Comparison of ENCODE assay signal across 8 mouse cellular contexts in genomic region chr5:137720558-137721164, GRCm38 (mm10). TPM values are rescaled to one million over a fixed set of nuclear protein-coding genes. Genes with fewer than 3 reads are reported as not detected.
DNase-seq lines count a peak whose midpoint lies in the region; ATAC-seq and TF ChIP-seq lines count a peak whose summit lies in the region.
"Not testable (repeated sequence)": the region's sequence is repeated elsewhere in the genome, so short reads cannot be mapped to it uniquely, and the experiment has no call there.

No protein-coding gene starts in this region.

- 25% methylated on average over 11 of the region's 16 CpGs for WGBS in forebrain, embryonic 10.5 days
- WGBS in kidney, adult 2 months, result 7% methylated on average over 11 of the region's 16 CpGs
- 10% methylated on average over 11 of the region's 16 CpGs for WGBS in limb, embryonic 15.5 days
- 7% methylated on average over 10 of the region's 16 CpGs for WGBS in spleen, adult 2 months

- not testable (repeated sequence) for H3K36me3 ChIP-seq in forebrain, embryonic 10.5 days (replicated peaks); kidney, adult 2 months (ENCODE audit: control insufficient read depth, insufficient read depth, low read length); limb, embryonic 15.5 days; spleen, adult 2 months (ENCODE audit: control insufficient read depth, insufficient read depth, low read length)

- peak; percentile 34 for DNase-seq in ZHBTc4 (ENCODE audit: low read depth, low spot score)
- DNase-seq in forebrain, embryonic 10.5 days (ENCODE audit: extremely low spot score, low spot score), result not testable (repeated sequence)
- peak; percentile 59 for DNase-seq in heart, postnatal 4 days
- DNase-seq in kidney, adult 2 months, result peak; percentile 77
- DNase-seq in lung, postnatal 25 days (ENCODE audit: low spot score), result peak; percentile 44
- peak in 1 of 2 experiments; percentile 50 for DNase-seq in spleen, adult 2 months (ENCODE audit: low read depth in 1 of 2, low spot score in 2 of 2)
- peak; percentile 32 to 38 for DNase-seq in urinary bladder, postnatal 36 days (ENCODE audit: low spot score in 2 of 2)

- ATAC-seq in limb, embryonic 15.5 days (ENCODE audit: insufficient number of reproducible peaks, low FRiP score, low TSS enrichment, low read depth), result not testable (repeated sequence)

- TF ChIP-seq CTCF in kidney, adult 2 months (conservative IDR thresholded peaks at IDR 0.05; ENCODE audit: insufficient read depth, insufficient read length, low read depth, low read length); spleen, adult 2 months (IDR thresholded peaks at IDR 0.05; ENCODE audit: extremely low read depth, insufficient read depth, insufficient read length, insufficient replicate concordance): not testable (repeated sequence)

- peaks cover 10% of the 10 kb centered on the region for H3K4me1 ChIP-seq in forebrain, embryonic 10.5 days
- not testable (repeated sequence) for H3K4me1 ChIP-seq in kidney, adult 2 months (ENCODE audit: control insufficient read depth, insufficient read depth, low read length); limb, embryonic 15.5 days
- H3K4me1 ChIP-seq in spleen, adult 2 months (ENCODE audit: control insufficient read depth, insufficient read depth, insufficient read length), result peaks cover 12% of the 10 kb centered on the region; the same call in 1 of the 2 replicates

- TF ChIP-seq POLR2A in kidney, adult 2 months (IDR thresholded peaks at IDR 0.05; ENCODE audit: low read depth, low read length); spleen, adult 2 months (IDR thresholded peaks at IDR 0.05; ENCODE audit: low read depth, low read length): not testable (repeated sequence)

- H3K4me3 ChIP-seq in forebrain, embryonic 10.5 days, result peak overlapping the region; percentile 25; the same call in 1 of the 2 replicates
- H3K4me3 ChIP-seq in kidney, adult 2 months (ENCODE audit: insufficient read depth, low read depth, low read length); limb, embryonic 15.5 days: not testable (repeated sequence)
- peak overlapping the region; percentile 20; the same call in 1 of the 2 replicates for H3K4me3 ChIP-seq in spleen, adult 2 months (ENCODE audit: extremely low read depth, insufficient read depth, insufficient read length)

- peaks cover 11% of the 10 kb centered on the region for H3K27me3 ChIP-seq in forebrain, embryonic 10.5 days (ENCODE audit: poor library complexity, severe bottlenecking)
- not testable (repeated sequence) for H3K27me3 ChIP-seq in kidney, adult 2 months (replicated peaks; ENCODE audit: control insufficient read depth, insufficient read depth, low read length); limb, embryonic 15.5 days; spleen, adult 2 months (ENCODE audit: control insufficient read depth, insufficient read depth, low read length)

- H3K9ac ChIP-seq in limb, embryonic 15.5 days, result not testable (repeated sequence)

- H3K4me2 ChIP-seq in limb, embryonic 15.5 days, result peak overlapping the region; percentile 36

- H3K27ac ChIP-seq in forebrain, embryonic 10.5 days, result 0 out of 2 replicates have a peak overlapping the region, but pooled peaks have one; percentile 20
- not testable (repeated sequence) for H3K27ac ChIP-seq in kidney, adult 2 months (ENCODE audit: insufficient read depth, low read depth, low read length); limb, embryonic 15.5 days; spleen, adult 2 months (ENCODE audit: insufficient read depth, low read length)

- H3K9me3 ChIP-seq in forebrain, embryonic 10.5 days; limb, embryonic 15.5 days: not testable (repeated sequence)

RNA-seq across cellular contexts. Expression of gene Nyap1, which starts 20.7 kb away (rescaled TPM):
- polyA plus RNA-seq in forebrain, embryonic 10.5 days (2016; fragmentation: Nextera tagmentation; extraction: Ambion mirVana), result 2.9 and 5.1 TPM in 2 replicates
- 1 to 10 TPM; 3.1 to 3.3 TPM for total RNA-seq in heart, postnatal 4 days (2021)
- 3.1 and 4.1 TPM in 2 replicates for polyA plus RNA-seq in kidney, adult 2 months (2012; rRNA removed)
- polyA plus RNA-seq in limb, embryonic 15.5 days (2015; fragmentation: Nextera tagmentation; extraction: Ambion mirVana), result 1.9 and 3.5 TPM in 2 replicates
- 1.2 and 1.9 TPM in 2 replicates for polyA plus RNA-seq in spleen, adult 2 months (2012; rRNA removed)

RNA-seq across cellular contexts. Expression of gene Tsc22d4, which starts 24.9 kb away (rescaled TPM):
- polyA plus RNA-seq in forebrain, embryonic 10.5 days (2016; fragmentation: Nextera tagmentation; extraction: Ambion mirVana), result 71.0 and 72.0 TPM in 2 replicates
- total RNA-seq in heart, postnatal 4 days (2021), result 100 to 1,000 TPM; 230 to 231 TPM
- polyA plus RNA-seq in kidney, adult 2 months (2012; rRNA removed), result 71.2 and 78.4 TPM in 2 replicates
- 169 and 197 TPM in 2 replicates for polyA plus RNA-seq in limb, embryonic 15.5 days (2015; fragmentation: Nextera tagmentation; extraction: Ambion mirVana)
- polyA plus RNA-seq in spleen, adult 2 months (2012; rRNA removed), result 133 and 180 TPM in 2 replicates

RNA-seq across cellular contexts. Expression of gene Agfg2, which starts 36.1 kb away (rescaled TPM):
- 27.2 and 28.0 TPM in 2 replicates for polyA plus RNA-seq in forebrain, embryonic 10.5 days (2016; fragmentation: Nextera tagmentation; extraction: Ambion mirVana)
- total RNA-seq in heart, postnatal 4 days (2021), result 10 to 100 TPM; 21.7 to 23.1 TPM
- 36.5 and 48.1 TPM in 2 replicates for polyA plus RNA-seq in kidney, adult 2 months (2012; rRNA removed)
- 15.9 and 17.4 TPM in 2 replicates for polyA plus RNA-seq in limb, embryonic 15.5 days (2015; fragmentation: Nextera tagmentation; extraction: Ambion mirVana)
- 16.5 and 23.3 TPM in 2 replicates for polyA plus RNA-seq in spleen, adult 2 months (2012; rRNA removed)

RNA-seq across cellular contexts. Expression of gene Ppp1r35, which starts 58.0 kb away (rescaled TPM):
- 47.5 and 49.2 TPM in 2 replicates for polyA plus RNA-seq in forebrain, embryonic 10.5 days (2016; fragmentation: Nextera tagmentation; extraction: Ambion mirVana)
- 10 to 100 TPM; 16.5 to 17.1 TPM for total RNA-seq in heart, postnatal 4 days (2021)
- 30.6 and 36.6 TPM in 2 replicates for polyA plus RNA-seq in kidney, adult 2 months (2012; rRNA removed)
- 22.2 and 27.8 TPM in 2 replicates for polyA plus RNA-seq in limb, embryonic 15.5 days (2015; fragmentation: Nextera tagmentation; extraction: Ambion mirVana)
- polyA plus RNA-seq in spleen, adult 2 months (2012; rRNA removed), result 43.9 and 55.3 TPM in 2 replicates
